Mouse (Mus musculus): ENCODE results near the gene Nek6. TPM values are rescaled to one million over a fixed set of nuclear protein-coding genes. Genes with fewer than 3 reads are reported as not detected.

Nek6 gene
- polyA plus RNA-seq, 1 experiment from 2014 or later: 56.8 TPM

GRCm38 (mm10) chr2:38594874-38595273, 83.4 kb downstream of the Nek6 start:
- Histone ChIP-seq H3K4me1 (ENCODE audit: control insufficient read depth, insufficient read depth, low read length) (peaks cover 21% of the 10 kb centered on the region), H3K36me3 (ENCODE audit: control insufficient read depth, insufficient read depth, low read length) (no peaks in the 10 kb centered on the region), H3K4me3 (ENCODE audit: low read depth, low read length) (no peak overlapping the region), H3K4me2 (ENCODE audit: low read length) (no peak overlapping the region), H3K27me3 (ENCODE audit: control insufficient read depth, insufficient read depth, low read depth, low read length) (no peaks in the 10 kb centered on the region), H3K27ac (ENCODE audit: low read length) (no peak overlapping the region), H3K9ac (ENCODE audit: low read depth, low read length) (no peak overlapping the region), H3K9me3 (replicated peaks; ENCODE audit: control insufficient read depth, low read length, poor library complexity, severe bottlenecking) (no peaks in the 10 kb centered on the region)
- 48% methylated on average over 7 of the region's 7 CpGs for WGBS
- ATAC-seq: no peak

- Histone ChIP-seq H3K36me3 (ENCODE audit: control insufficient read depth, insufficient read depth, low read length) (no peaks in the 10 kb centered on the region), H3K27me3 (ENCODE audit: control insufficient read depth, insufficient read depth, low read depth, low read length) (no peaks in the 10 kb centered on the region), H3K4me2 (ENCODE audit: low read length) (no peak overlapping the region), H3K9me3 (replicated peaks; ENCODE audit: control insufficient read depth, low read length, poor library complexity, severe bottlenecking) (no peaks in the 10 kb centered on the region), H3K4me3 (ENCODE audit: low read depth, low read length) (no peak overlapping the region), H3K4me1 (ENCODE audit: control insufficient read depth, insufficient read depth, low read length) (peaks cover 11% of the 10 kb centered on the region), H3K9ac (ENCODE audit: low read depth, low read length) (no peak overlapping the region), H3K27ac (ENCODE audit: low read length) (no peak overlapping the region)
- ATAC-seq: no peak
- 91% methylated on average over 1 of the region's 1 CpGs for WGBS
These were observed 86.5 kb downstream of the Nek6 start for GRCm38 (mm10) chr2:38597896-38598295.

- Histone ChIP-seq H3K9ac (ENCODE audit: low read depth, low read length) (no peak overlapping the region), H3K4me3 (ENCODE audit: low read depth, low read length) (no peak overlapping the region), H3K27me3 (ENCODE audit: control insufficient read depth, insufficient read depth, low read depth, low read length) (no peaks in the 10 kb centered on the region), H3K27ac (ENCODE audit: low read length) (no peak overlapping the region), H3K36me3 (ENCODE audit: control insufficient read depth, insufficient read depth, low read length) (no peaks in the 10 kb centered on the region), H3K9me3 (replicated peaks; ENCODE audit: control insufficient read depth, low read length, poor library complexity, severe bottlenecking) (no peaks in the 10 kb centered on the region), H3K4me1 (ENCODE audit: control insufficient read depth, insufficient read depth, low read length) (peaks cover 8% of the 10 kb centered on the region), H3K4me2 (ENCODE audit: low read length) (no peak overlapping the region)
- ATAC-seq: no peak
- 89% methylated on average over 2 of the region's 2 CpGs for WGBS
These were observed 87.0 kb downstream of the Nek6 start for GRCm38 (mm10) chr2:38598395-38598794.

- ATAC-seq: no peak
- Histone ChIP-seq H3K27me3 (ENCODE audit: control insufficient read depth, insufficient read depth, low read depth, low read length) (no peaks in the 10 kb centered on the region), H3K4me1 (ENCODE audit: control insufficient read depth, insufficient read depth, low read length) (peaks cover 3% of the 10 kb centered on the region; the same call in 1 of the 2 replicates), H3K4me3 (ENCODE audit: low read depth, low read length) (no peak overlapping the region), H3K9ac (ENCODE audit: low read depth, low read length) (no peak overlapping the region), H3K4me2 (ENCODE audit: low read length) (no peak overlapping the region), H3K27ac (ENCODE audit: low read length) (no peak overlapping the region), H3K36me3 (ENCODE audit: control insufficient read depth, insufficient read depth, low read length) (no peaks in the 10 kb centered on the region), H3K9me3 (replicated peaks; ENCODE audit: control insufficient read depth, low read length, poor library complexity, severe bottlenecking) (no peaks in the 10 kb centered on the region)
These were observed 89.4 kb downstream of the Nek6 start for GRCm38 (mm10) chr2:38600842-38601241.

GRCm38 (mm10) chr2:38607716-38608115, 96.3 kb downstream of the Nek6 start:
- H3K36me3 ChIP-seq (ENCODE audit: control insufficient read depth, insufficient read depth, low read length): no peaks in the 10 kb centered on the region
- H3K4me1 ChIP-seq (ENCODE audit: control insufficient read depth, insufficient read depth, low read length): peaks cover 18% of the 10 kb centered on the region
- no peak overlapping the region for H3K4me2 ChIP-seq (ENCODE audit: low read length)
- no peaks in the 10 kb centered on the region for H3K9me3 ChIP-seq (replicated peaks; ENCODE audit: control insufficient read depth, low read length, poor library complexity, severe bottlenecking)
- H3K27ac ChIP-seq (ENCODE audit: low read length): 0 out of 2 replicates have a peak overlapping the region, but pooled peaks have one; percentile 3
- no peak overlapping the region for H3K4me3 ChIP-seq (ENCODE audit: low read depth, low read length)
- H3K9ac ChIP-seq (ENCODE audit: low read depth, low read length): no peak overlapping the region
- no peak for ATAC-seq
- no peaks in the 10 kb centered on the region for H3K27me3 ChIP-seq (ENCODE audit: control insufficient read depth, insufficient read depth, low read depth, low read length)
- 100% methylated on average over 1 of the region's 1 CpGs for WGBS

GRCm38 (mm10) chr2:38608831-38609309, 97.4 kb downstream of the Nek6 start:
- no peak overlapping the region for H3K4me3 ChIP-seq (ENCODE audit: low read depth, low read length)
- H3K9me3 ChIP-seq (replicated peaks; ENCODE audit: control insufficient read depth, low read length, poor library complexity, severe bottlenecking): no peaks in the 10 kb centered on the region
- H3K4me2 ChIP-seq (ENCODE audit: low read length): no peak overlapping the region
- H3K9ac ChIP-seq (ENCODE audit: low read depth, low read length): no peak overlapping the region
- peaks cover 22% of the 10 kb centered on the region for H3K4me1 ChIP-seq (ENCODE audit: control insufficient read depth, insufficient read depth, low read length)
- ATAC-seq: peak; percentile 68
- peak overlapping the region; percentile 69 for H3K27ac ChIP-seq (ENCODE audit: low read length)
- 37% methylated on average over 5 of the region's 5 CpGs for WGBS
- H3K27me3 ChIP-seq (ENCODE audit: control insufficient read depth, insufficient read depth, low read depth, low read length): no peaks in the 10 kb centered on the region
- H3K36me3 ChIP-seq (ENCODE audit: control insufficient read depth, insufficient read depth, low read length): no peaks in the 10 kb centered on the region

- peak; percentile 83 for ATAC-seq
- no peaks in the 10 kb centered on the region for H3K36me3 ChIP-seq (ENCODE audit: control insufficient read depth, insufficient read depth, low read length)
- H3K4me2 ChIP-seq (ENCODE audit: low read length): no peak overlapping the region
- H3K27me3 ChIP-seq (ENCODE audit: control insufficient read depth, insufficient read depth, low read depth, low read length): no peaks in the 10 kb centered on the region
- 25% methylated on average over 11 of the region's 11 CpGs for WGBS
- H3K4me3 ChIP-seq (ENCODE audit: low read depth, low read length): no peak overlapping the region
- peak overlapping the region; percentile 69 for H3K27ac ChIP-seq (ENCODE audit: low read length)
- peaks cover 24% of the 10 kb centered on the region for H3K4me1 ChIP-seq (ENCODE audit: control insufficient read depth, insufficient read depth, low read length)
- H3K9me3 ChIP-seq (replicated peaks; ENCODE audit: control insufficient read depth, low read length, poor library complexity, severe bottlenecking): no peaks in the 10 kb centered on the region
- H3K9ac ChIP-seq (ENCODE audit: low read depth, low read length): no peak overlapping the region
These were observed 97.9 kb downstream of the Nek6 start for GRCm38 (mm10) chr2:38609310-38609709.

- H3K9me3 ChIP-seq (replicated peaks; ENCODE audit: control insufficient read depth, low read length, poor library complexity, severe bottlenecking): no peaks in the 10 kb centered on the region
- 86% methylated on average over 2 of the region's 2 CpGs for WGBS
- H3K4me1 ChIP-seq (ENCODE audit: control insufficient read depth, insufficient read depth, low read length): peaks cover 32% of the 10 kb centered on the region
- 0 out of 2 replicates have a peak overlapping the region, but pooled peaks have one; percentile 24 for H3K27ac ChIP-seq (ENCODE audit: low read length)
- no peak for ATAC-seq
- no peak overlapping the region for H3K9ac ChIP-seq (ENCODE audit: low read depth, low read length)
- no peak overlapping the region for H3K4me3 ChIP-seq (ENCODE audit: low read depth, low read length)
- no peaks in the 10 kb centered on the region for H3K27me3 ChIP-seq (ENCODE audit: control insufficient read depth, insufficient read depth, low read depth, low read length)
- H3K36me3 ChIP-seq (ENCODE audit: control insufficient read depth, insufficient read depth, low read length): no peaks in the 10 kb centered on the region
- no peak overlapping the region for H3K4me2 ChIP-seq (ENCODE audit: low read length)
These were observed 98.7 kb downstream of the Nek6 start for GRCm38 (mm10) chr2:38610161-38610560.

- no peak overlapping the region for H3K4me2 ChIP-seq (ENCODE audit: low read length)
- no peaks in the 10 kb centered on the region for H3K9me3 ChIP-seq (replicated peaks; ENCODE audit: control insufficient read depth, low read length, poor library complexity, severe bottlenecking)
- no peak for ATAC-seq
- H3K9ac ChIP-seq (ENCODE audit: low read depth, low read length): no peak overlapping the region
- peaks cover 40% of the 10 kb centered on the region for H3K4me1 ChIP-seq (ENCODE audit: control insufficient read depth, insufficient read depth, low read length)
- no peaks in the 10 kb centered on the region for H3K27me3 ChIP-seq (ENCODE audit: control insufficient read depth, insufficient read depth, low read depth, low read length)
- no peaks in the 10 kb centered on the region for H3K36me3 ChIP-seq (ENCODE audit: control insufficient read depth, insufficient read depth, low read length)
- 86% methylated on average over 6 of the region's 6 CpGs for WGBS
- no peak overlapping the region for H3K27ac ChIP-seq (ENCODE audit: low read length)
- no peak overlapping the region for H3K4me3 ChIP-seq (ENCODE audit: low read depth, low read length)
These were observed 101.2 kb downstream of the Nek6 start for GRCm38 (mm10) chr2:38612596-38612995.

Data from midbrain, embryonic 16.5 days (tissue).